Mouse (Mus musculus) brown adipose tissue, adult 24 weeks (tissue): ENCODE data around the gene Rdh1. TPM values are rescaled to one million over a fixed set of nuclear protein-coding genes. Genes with fewer than 3 reads are reported as not detected.
A peak's percentile ranks its signal among the peaks of the same experiment; 100 is the strongest.
"Not testable (repeated sequence)": the region's sequence is repeated elsewhere in the genome, so short reads cannot be mapped to it uniquely, and the experiment has no call there.

Experiments
- H3K27ac ChIP-seq: fragments of 200-500 bp; replicated peaks from 2 replicates; pipeline ENCODE4 v1.5.1; 2012; ENCODE audit warnings: low read depth, mild to moderate bottlenecking, low read length
- H3K4me1 ChIP-seq: fragments of 200-500 bp; 2 replicates; pipeline ENCODE4 v1.6.1; 2012; ENCODE audit warnings: low read length, mixed read lengths; ENCODE audit not compliant: control insufficient read depth, insufficient read depth, insufficient read length
- H3K4me3 ChIP-seq: fragments of 200-500 bp; 2 replicates; pipeline ENCODE4 v1.5.1; 2012; ENCODE audit warnings: low read depth, mild to moderate bottlenecking, low read length, moderate library complexity; ENCODE audit not compliant: insufficient read depth
- polyA plus RNA-seq: library from polyadenylated mRNA; stranded (reverse); fragments of >200 nt; gene quantifications from 2 replicates; pipeline ENCODE4 v1.2.4, GENCODE M21; 2012; ENCODE audit not compliant: missing spikeins, insufficient read depth, insufficient read length

Rdh1 gene
- polyA plus RNA-seq, 1 experiment: not detected

DNA sequence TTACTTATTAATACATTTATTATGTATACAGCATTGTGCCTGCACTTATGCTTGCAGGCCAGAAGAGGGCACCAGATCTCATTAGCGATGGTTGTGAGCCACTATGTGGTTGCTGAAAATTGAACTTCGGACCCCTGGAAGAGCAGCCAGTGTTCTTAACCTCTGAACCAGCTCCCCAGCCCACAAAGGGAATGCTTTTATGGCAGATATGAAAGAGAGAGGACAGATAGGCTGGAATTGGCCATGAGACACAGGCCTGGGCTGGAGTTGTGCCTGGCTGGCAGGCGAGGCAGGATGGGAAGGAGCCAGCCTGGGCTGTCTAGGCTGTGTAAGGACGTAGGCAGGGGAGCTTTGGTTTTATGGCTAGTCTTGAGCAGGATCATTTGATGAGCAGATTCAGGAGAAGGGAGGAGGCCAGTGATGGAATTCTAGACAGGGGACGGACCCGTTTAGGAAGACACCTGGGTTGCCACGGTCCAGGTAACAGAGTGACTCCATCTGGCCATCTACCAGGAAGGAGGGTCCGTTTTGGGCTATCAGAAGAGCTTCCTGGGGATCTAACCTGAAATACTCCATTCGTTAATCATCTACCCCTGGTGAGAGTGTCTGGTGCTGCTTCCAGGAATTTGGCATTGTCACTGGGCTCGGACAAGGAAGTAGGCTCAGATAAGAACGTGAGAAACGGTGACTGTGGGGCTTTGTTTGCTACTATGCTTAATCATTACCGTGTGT is 21.2 kb upstream of the Rdh1 start:
- Histone ChIP-seq H3K4me1 (peaks cover 2% of the 10 kb centered on the region; the same call in 1 of the 2 replicates), H3K4me3 (no peak overlapping the region), H3K27ac (no peak overlapping the region)

DNA sequence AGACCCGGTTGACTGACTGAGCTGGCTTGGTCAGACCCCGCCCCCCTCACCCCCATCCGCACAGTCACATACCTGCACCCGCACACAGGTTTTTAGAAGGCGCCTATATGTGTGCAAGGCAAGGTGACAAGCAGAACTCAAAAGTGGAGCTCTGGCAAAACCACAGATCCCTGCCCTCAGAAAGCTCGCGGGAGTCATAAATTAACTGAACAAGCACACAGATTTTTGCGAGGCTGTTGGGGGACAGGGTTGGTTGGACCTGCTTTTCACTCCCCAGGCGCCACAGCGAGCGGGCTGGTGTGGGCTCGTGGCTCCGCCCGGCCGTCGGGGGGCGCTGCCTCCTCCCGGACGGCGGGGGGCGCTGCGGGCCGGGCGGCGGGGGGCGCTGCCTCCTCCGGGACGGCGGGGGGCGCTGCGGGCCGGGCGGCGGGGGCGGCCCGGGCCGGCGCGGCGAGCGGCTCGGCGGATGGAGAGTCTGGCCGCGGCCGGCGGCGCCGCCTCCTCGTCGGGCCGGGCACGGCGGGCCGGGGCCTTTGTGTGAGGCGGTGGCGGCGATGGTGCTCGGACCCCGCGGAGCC is 20.3 kb upstream of the Rdh1 start, which contains the start of gene Zbtb39:
Zbtb39 (plus strand) TSS at position 456 of the 578 bp plus-strand sequence.
- Histone ChIP-seq H3K27ac (peak within 1 kb of the TSS; percentile 24), H3K4me3 (peak within 1 kb of the TSS; percentile 92), H3K4me1 (peaks cover 2% of the 10 kb centered on the region; the same call in 1 of the 2 replicates)

DNA sequence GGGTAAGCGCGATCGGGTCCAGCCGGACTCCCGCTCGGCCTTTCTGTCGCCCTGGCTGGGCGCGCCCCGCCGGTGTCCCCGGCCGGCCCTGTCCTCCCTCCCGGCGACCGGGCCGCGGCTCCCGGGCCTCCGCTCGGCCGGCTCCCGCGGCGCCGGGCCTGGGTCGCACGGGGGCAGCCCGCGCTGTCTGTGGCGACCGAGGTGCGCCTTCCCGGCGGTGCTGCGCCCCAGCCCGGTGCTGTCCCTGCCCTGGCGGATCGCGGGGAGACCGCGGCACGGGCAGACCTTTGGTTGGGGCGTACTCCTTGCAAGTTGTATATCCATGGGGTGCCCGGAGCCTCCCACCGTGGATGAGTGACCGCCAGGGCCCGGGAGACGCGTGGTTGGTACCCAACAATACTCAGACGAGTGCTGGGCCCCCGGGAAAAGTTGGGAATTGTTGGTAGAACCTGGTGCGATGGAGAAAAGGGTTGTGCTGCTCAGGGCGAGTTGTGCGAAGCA is 19.8 kb upstream of the Rdh1 start:
- Histone ChIP-seq H3K27ac (peak overlapping the region; percentile 24), H3K4me1 (peaks cover 2% of the 10 kb centered on the region; the same call in 1 of the 2 replicates), H3K4me3 (peak overlapping the region; percentile 92)

- 0 out of 2 replicates have a peak overlapping the region, but pooled peaks have one; percentile 5 for H3K27ac ChIP-seq
- peaks cover 15% of the 10 kb centered on the region for H3K4me1 ChIP-seq
- H3K4me3 ChIP-seq: no peak overlapping the region
These were observed 14.9 kb upstream of the Rdh1 start for GRCm38 (mm10) chr10:127744661-127745060.

DNA sequence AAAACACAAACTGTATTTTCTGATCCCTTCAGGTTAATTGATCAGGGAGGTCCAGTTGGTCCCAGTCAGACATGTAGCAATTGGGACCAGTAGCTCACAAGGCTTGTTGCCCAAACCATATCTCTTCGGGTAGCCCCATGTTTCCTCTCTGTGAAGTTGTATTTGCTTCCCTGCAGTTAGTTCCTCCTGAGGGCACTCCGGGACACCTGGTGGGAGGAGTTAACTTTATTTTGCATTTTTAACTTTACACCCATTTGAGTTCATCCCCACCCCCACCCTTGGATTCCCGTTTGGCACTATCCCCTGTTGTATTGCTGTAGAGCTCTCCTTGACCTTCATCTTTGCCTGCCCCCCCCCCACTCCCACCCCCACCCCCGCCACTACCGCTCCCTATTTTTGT is 13.6 kb upstream of the Rdh1 start:
- Histone ChIP-seq H3K4me3 (no peak overlapping the region), H3K4me1 (peaks cover 18% of the 10 kb centered on the region), H3K27ac (no peak overlapping the region)

- Histone ChIP-seq H3K27ac (no peak overlapping the region), H3K4me3 (no peak overlapping the region), H3K4me1 (peaks cover 18% of the 10 kb centered on the region)
These were observed 12.3 kb upstream of the Rdh1 start for GRCm38 (mm10) chr10:127747254-127747653.

DNA sequence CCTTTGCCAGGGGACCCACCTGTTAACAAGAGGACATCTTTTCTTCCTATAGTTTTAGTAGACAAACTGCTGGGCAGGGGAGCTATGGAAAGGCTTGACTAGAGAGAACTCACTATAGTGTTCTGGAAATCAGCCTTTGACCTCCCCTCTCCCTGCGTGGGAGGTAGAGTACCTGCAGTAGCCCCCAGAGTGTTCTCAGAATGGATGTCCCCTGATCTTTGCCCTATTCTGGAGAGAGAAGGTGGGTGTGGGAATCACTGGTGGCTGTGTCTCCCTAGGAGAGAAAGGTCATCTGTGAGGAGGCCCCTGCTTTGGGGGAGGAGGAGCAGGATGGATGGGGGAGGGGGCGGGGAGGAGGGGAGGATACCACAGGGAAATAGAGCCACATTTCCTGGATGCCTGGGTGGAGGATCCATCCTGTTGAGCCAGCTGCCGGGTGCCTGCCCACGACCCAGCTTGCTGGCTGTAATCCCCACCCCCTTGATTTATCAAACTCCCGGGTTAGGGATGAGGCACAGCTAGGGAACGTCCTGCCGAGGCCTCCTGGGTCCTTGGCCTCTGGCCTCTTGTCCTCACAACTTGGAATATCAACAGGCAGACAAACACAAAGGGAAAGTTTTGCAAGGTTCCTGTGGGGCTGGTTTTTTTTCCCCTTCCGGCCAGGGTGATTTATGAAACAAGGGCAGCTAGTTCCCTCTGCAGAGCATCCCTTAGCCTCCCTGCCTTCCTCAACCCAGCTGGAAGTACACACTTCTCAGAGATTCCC is 10.5 kb upstream of the Rdh1 start:
- Histone ChIP-seq H3K4me1 (peaks cover 24% of the 10 kb centered on the region), H3K27ac (peak overlapping the region; percentile 85), H3K4me3 (peak overlapping the region; percentile 62)

- Histone ChIP-seq H3K4me1 (peaks cover 35% of the 10 kb centered on the region), H3K4me3 (peak overlapping the region; percentile 62), H3K27ac (peak overlapping the region; percentile 60)
These were observed 9.3 kb upstream of the Rdh1 start for GRCm38 (mm10) chr10:127750136-127750777.

DNA sequence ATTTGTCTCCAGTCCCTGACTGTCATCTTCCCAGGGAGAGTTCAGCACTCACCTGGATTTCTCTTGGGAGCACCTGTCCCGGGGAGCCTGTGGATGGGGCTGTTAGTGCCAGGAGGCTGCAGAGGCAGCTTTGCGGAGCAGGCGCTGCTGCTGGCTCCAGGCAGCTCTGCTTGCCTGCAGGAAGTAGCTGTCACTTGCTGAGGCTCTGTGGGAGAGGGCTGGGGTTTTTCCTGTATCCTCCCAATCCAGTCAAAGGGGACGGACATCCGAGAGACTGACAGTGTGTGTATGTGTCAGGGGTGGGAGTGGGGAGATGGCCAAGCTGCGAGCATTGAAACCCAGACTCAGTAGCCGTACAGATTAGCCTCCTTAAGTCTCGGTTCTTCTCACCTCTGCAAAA is 8.0 kb upstream of the Rdh1 start, which contains the start of gene Gpr182:
Gpr182 (minus strand) TSS at position 185 of the 400 bp plus-strand sequence.
- Histone ChIP-seq H3K4me1 (peaks cover 28% of the 10 kb centered on the region), H3K4me3 (peak within 1 kb of the TSS; percentile 62), H3K27ac (peak within 1 kb of the TSS; percentile 60)

DNA sequence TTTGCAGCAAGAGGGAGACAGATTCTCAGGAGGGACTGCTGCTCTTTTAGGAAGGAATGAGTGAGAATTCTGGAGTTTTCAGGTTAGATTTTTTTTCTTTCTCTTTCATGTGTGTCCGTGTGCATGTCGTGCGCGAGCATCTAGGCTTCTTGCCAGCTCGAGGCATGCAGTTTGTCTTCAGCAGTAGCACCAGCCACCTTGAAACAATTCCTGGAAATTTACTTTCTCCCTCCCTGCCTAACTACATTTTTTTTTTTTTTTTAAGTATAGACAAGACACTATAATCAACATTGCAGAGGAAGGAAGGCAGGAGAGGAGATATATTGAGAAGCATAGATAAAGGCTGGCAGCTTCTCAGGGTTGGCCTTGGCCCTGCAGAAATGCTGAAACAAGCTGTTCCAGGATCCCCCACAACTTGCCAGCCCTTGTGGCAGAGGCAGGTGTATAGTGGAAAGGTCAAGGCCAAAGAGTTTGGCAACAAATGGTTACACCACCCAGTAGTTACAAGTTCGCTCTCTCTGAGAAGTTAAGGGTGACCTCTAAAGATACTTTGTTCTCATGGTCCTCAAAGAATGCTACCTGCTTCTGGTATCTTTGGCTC is 4.9 kb upstream of the Rdh1 start:
- Histone ChIP-seq H3K27ac (peak overlapping the region; percentile 93), H3K4me3 (no peak overlapping the region), H3K4me1 (peaks cover 22% of the 10 kb centered on the region)

DNA sequence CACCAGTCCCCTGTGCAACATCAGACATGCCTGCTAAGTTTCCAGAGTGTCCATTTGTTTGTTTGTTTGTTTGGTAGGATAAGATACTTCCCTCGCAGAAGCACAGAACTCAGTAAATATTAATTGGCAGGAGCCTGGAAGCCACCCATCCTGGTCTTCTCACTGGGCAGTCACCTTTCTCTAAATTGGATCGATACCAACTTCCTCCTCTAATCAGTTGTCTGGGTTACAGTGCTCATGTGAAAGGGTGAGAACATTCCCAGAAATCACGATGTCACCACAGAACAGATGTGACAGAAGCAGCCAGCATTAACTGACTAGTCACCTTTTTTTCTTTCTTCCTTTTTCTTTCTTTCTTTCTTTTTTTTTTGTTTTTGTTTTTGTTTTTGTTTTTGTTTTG is 4.3 kb upstream of the Rdh1 start:
- H3K4me1 ChIP-seq: peaks cover 19% of the 10 kb centered on the region
- no peak overlapping the region for H3K4me3 ChIP-seq
- peak overlapping the region; percentile 93 for H3K27ac ChIP-seq

- peak overlapping the region; percentile 93 for H3K27ac ChIP-seq
- H3K4me1 ChIP-seq: peaks cover 17% of the 10 kb centered on the region
- H3K4me3 ChIP-seq: peak overlapping the region; percentile 52
These were observed 3.6 kb upstream of the Rdh1 start for GRCm38 (mm10) chr10:127755770-127756468.

- not testable (repeated sequence) for H3K27ac ChIP-seq, H3K4me3 ChIP-seq, H3K4me1 ChIP-seq
These were observed 3.4 kb downstream of the Rdh1 start for GRCm38 (mm10) chr10:127762926-127763325.
